Mouse (Mus musculus): ENCODE data around the gene Rab11a. TPM values are rescaled to one million over a fixed set of nuclear protein-coding genes. Genes with fewer than 3 reads are reported as not detected.
"Not testable (repeated sequence)": the region's sequence is repeated elsewhere in the genome, so short reads cannot be mapped to it uniquely, and the experiment has no call there.

The Rab11a gene
- polyA plus RNA-seq, 1 experiment from 2014 or later, result 335 TPM

GRCm38 (mm10) chr9:64690771-64691170 lies 46.8 kb downstream of the Rab11a start:
- ATAC-seq (ENCODE audit: extremely low read depth, insufficient number of reproducible peaks, low FRiP score, low TSS enrichment), result no peak; the same call in 1 of the 2 replicates
- no peak overlapping the region for H3K4me2 ChIP-seq
- H3K27ac ChIP-seq (replicated peaks), result no peak overlapping the region

DNA sequence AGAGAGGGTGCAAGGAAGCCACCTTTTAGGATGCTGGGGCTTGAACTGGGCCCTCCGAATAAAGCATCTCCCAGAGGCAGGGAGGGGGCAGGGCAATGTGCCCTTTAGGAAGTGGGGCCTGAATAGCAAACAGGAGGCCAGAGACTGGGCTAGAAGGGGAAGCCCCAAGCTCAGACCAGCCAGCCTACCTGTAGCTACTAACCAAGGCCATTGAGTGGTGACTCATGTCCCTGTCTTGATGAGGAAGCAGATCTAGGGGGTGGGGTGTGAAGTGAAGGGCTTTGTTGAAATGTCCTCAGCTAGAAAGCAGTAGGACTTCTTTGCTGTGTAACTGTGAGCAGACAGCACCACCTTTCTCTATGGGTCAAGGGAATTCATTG lies 49.6 kb downstream of the Rab11a start:
- H3K9me3 ChIP-seq, result no peaks in the 10 kb centered on the region
- no peak for ATAC-seq (ENCODE audit: extremely low read depth, insufficient number of reproducible peaks, low FRiP score, low TSS enrichment)
- 43% methylated on average over 1 of the region's 1 CpGs for WGBS
- H3K36me3 ChIP-seq, result 0 out of 2 replicates have a peak, but pooled peaks cover 6% of the 10 kb centered on the region
- H3K27ac ChIP-seq (replicated peaks), result no peak overlapping the region
- no peaks in the 10 kb centered on the region for H3K27me3 ChIP-seq (replicated peaks)
- H3K9ac ChIP-seq, result no peak overlapping the region
- H3K4me3 ChIP-seq, result no peak overlapping the region
- no peak overlapping the region for H3K4me2 ChIP-seq
- peaks cover 11% of the 10 kb centered on the region for H3K4me1 ChIP-seq

More at GRCm38 (mm10) chr9:64690771-64691170, 46.8 kb downstream of the Rab11a start:
- WGBS, result 95% methylated on average over 2 of the region's 2 CpGs
- Histone ChIP-seq H3K9ac (no peak overlapping the region), H3K36me3 (peaks cover 33% of the 10 kb centered on the region), H3K27me3 (replicated peaks) (no peaks in the 10 kb centered on the region), H3K4me1 (peaks cover 11% of the 10 kb centered on the region), H3K4me3 (no peak overlapping the region), H3K9me3 (no peaks in the 10 kb centered on the region)

GRCm38 (mm10) chr9:64687122-64688014 lies 50.2 kb downstream of the Rab11a start:
- no peak overlapping the region for H3K9ac ChIP-seq
- WGBS, result 68% methylated on average over 13 of the region's 13 CpGs
- no peak for ATAC-seq (ENCODE audit: extremely low read depth, insufficient number of reproducible peaks, low FRiP score, low TSS enrichment)
- H3K4me2 ChIP-seq, result no peak overlapping the region
- peaks cover 11% of the 10 kb centered on the region for H3K4me1 ChIP-seq
- 0 out of 2 replicates have a peak, but pooled peaks cover 1% of the 10 kb centered on the region for H3K36me3 ChIP-seq
- no peaks in the 10 kb centered on the region for H3K27me3 ChIP-seq (replicated peaks)
- no peak overlapping the region for H3K27ac ChIP-seq (replicated peaks)
- H3K9me3 ChIP-seq, result no peaks in the 10 kb centered on the region
- no peak overlapping the region for H3K4me3 ChIP-seq

- not testable (repeated sequence) for H3K27ac ChIP-seq (replicated peaks); H3K9ac ChIP-seq; H3K36me3 ChIP-seq; H3K4me3 ChIP-seq; H3K4me1 ChIP-seq; ATAC-seq (ENCODE audit: extremely low read depth, insufficient number of reproducible peaks, low FRiP score, low TSS enrichment); H3K9me3 ChIP-seq; H3K4me2 ChIP-seq
- 0 out of 2 replicates have a peak, but pooled peaks cover 16% of the 10 kb centered on the region for H3K27me3 ChIP-seq (replicated peaks)
- WGBS, result 31% methylated on average over 8 of the region's 11 CpGs
Measured at GRCm38 (mm10) chr9:64671341-64672319, 65.9 kb downstream of the Rab11a start.

- Histone ChIP-seq H3K9ac (no peak overlapping the region), H3K27ac (replicated peaks) (no peak overlapping the region), H3K4me2 (no peak overlapping the region), H3K27me3 (replicated peaks) (peaks cover 27% of the 10 kb centered on the region; the same call in 1 of the 2 replicates), H3K4me1 (no peaks in the 10 kb centered on the region), H3K4me3 (no peak overlapping the region), H3K36me3 (no peaks in the 10 kb centered on the region), H3K9me3 (no peaks in the 10 kb centered on the region)
- no peak for ATAC-seq (ENCODE audit: extremely low read depth, insufficient number of reproducible peaks, low FRiP score, low TSS enrichment)
- WGBS, result 58% methylated on average over 2 of the region's 2 CpGs
Measured at GRCm38 (mm10) chr9:64668001-64668400, 69.6 kb downstream of the Rab11a start.

DNA sequence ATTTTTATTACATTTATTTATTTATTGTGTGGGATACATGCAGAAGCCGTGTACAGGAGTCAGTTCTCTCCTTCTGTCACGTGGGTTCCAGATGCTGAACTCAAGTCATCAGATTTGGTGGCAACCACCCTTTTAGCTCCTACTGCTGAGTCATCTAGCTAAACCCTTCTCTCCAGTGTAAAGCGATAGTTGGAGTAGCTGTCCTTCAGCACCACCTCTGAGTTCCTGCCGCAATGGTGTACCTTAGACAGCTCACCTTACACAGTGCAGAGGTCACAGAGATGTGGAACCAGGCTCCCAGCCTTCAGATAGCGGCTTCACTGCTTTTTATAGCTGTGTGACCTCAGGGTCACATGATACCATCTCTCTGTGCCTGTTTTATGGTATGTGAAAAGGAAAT lies 70.0 kb downstream of the Rab11a start:
- Histone ChIP-seq H3K9me3 (no peaks in the 10 kb centered on the region), H3K36me3 (no peaks in the 10 kb centered on the region), H3K27me3 (replicated peaks) (peaks cover 26% of the 10 kb centered on the region; the same call in 1 of the 2 replicates), H3K4me3 (no peak overlapping the region), H3K27ac (replicated peaks) (no peak overlapping the region), H3K9ac (no peak overlapping the region), H3K4me1 (no peaks in the 10 kb centered on the region), H3K4me2 (no peak overlapping the region)
- no peak for ATAC-seq (ENCODE audit: extremely low read depth, insufficient number of reproducible peaks, low FRiP score, low TSS enrichment)
- 4% methylated on average over 5 of the region's 5 CpGs for WGBS

GRCm38 (mm10) chr9:64666549-64666948 lies 71.0 kb downstream of the Rab11a start:
- Histone ChIP-seq H3K9me3 (no peaks in the 10 kb centered on the region), H3K36me3 (no peaks in the 10 kb centered on the region), H3K27me3 (replicated peaks) (peaks cover 33% of the 10 kb centered on the region; the same call in 1 of the 2 replicates), H3K4me2 (no peak overlapping the region), H3K9ac (no peak overlapping the region), H3K4me3 (no peak overlapping the region), H3K4me1 (no peaks in the 10 kb centered on the region), H3K27ac (replicated peaks) (no peak overlapping the region)
- ATAC-seq (ENCODE audit: extremely low read depth, insufficient number of reproducible peaks, low FRiP score, low TSS enrichment), result no peak
- 26% methylated on average over 4 of the region's 4 CpGs for WGBS

Small RNA genes lying within 50 kb of the gene (microRNA-seq; reads per million reads assigned to microRNA genes)
- not detected for gene Gm47308

Other genes starting within 250 kb of the Rab11a start
- 4.8 and 5.9 TPM in 2 replicates for gene Dennd4a, start 73.6 kb upstream of the Rab11a start, polyA plus RNA-seq (2015; fragmentation: Nextera tagmentation; extraction: Ambion mirVana)
- 0.04 and 0.05 TPM in 2 replicates for gene Slc24a1, start 213.8 kb upstream of the Rab11a start, polyA plus RNA-seq (2015; fragmentation: Nextera tagmentation; extraction: Ambion mirVana)
- 40.1 and 40.7 TPM in 2 replicates for gene Ints14, start 223.1 kb upstream of the Rab11a start, polyA plus RNA-seq (2015; fragmentation: Nextera tagmentation; extraction: Ambion mirVana)

All from heart, embryonic 13.5 days (tissue).